Comparison of ENCODE assay signal across 16 mouse cellular contexts in the genomic region with DNA sequence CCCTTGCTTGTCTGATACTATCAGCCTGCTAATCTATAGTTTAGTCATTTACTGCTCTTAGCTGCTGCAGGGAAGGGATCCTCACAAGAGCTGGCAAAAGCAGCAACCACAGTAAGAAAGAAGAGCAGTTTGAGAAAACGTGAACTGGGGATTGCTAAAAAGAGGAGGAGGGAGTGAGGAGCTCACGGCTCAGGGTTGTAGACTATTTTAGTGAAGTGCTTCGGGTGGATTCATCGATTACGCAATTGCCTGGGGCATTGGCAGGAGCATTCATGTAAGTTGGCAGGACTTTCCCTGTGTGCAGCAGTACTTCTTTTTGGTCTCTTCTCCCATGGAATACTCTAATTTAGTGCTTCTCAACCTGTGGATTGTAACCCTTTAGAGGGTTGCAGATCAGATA.
DNase-seq lines count a peak whose midpoint lies in the region; TF ChIP-seq lines count a peak whose summit lies in the region.
"Had no signal": no experiment of that assay in that cellular context is flagged by ENCODE, and none has a peak within 500 bp of the region (broad histone marks: within the 10 kb centered on the region; RNA-seq: fewer than 3 reads in every experiment).

No protein-coding gene starts in this region.

- H3K27ac ChIP-seq in gastrocnemius, adult 2 months, result peak overlapping the region; percentile 16; the same call in 1 of the 2 replicates
- no peak overlapping the region for H3K27ac ChIP-seq in thymus, adult 2 months (ENCODE audit: control insufficient read depth, insufficient read depth, low read length)
- H3K27ac ChIP-seq: hindbrain, postnatal 0 days; left cerebral cortex, adult 2 months; limb, embryonic 12.5 days; midbrain, embryonic 12.5 days; stomach, embryonic 15.5 days had no signal

- no peak for TF ChIP-seq CTCF in gastrocnemius, adult 2 months (IDR thresholded peaks at IDR 0.05)
- no peak for TF ChIP-seq CTCF in thymus, adult 2 months (IDR thresholded peaks at IDR 0.05; ENCODE audit: borderline replicate concordance, control insufficient read depth, extremely low read depth, insufficient read depth, low read length, poor library complexity)

- intact Hi-C loops in gastrocnemius, adult 2 months (cut with DNase I), result no loop called here

- H3K4me3 ChIP-seq in gastrocnemius, adult 2 months, result no peak overlapping the region
- no peak overlapping the region for H3K4me3 ChIP-seq in thymus, adult 2 months (ENCODE audit: control insufficient read depth, insufficient read depth, low read length)
- H3K4me3 ChIP-seq: left cerebral cortex, adult 2 months; limb, embryonic 12.5 days; midbrain, embryonic 12.5 days; stomach, embryonic 15.5 days had no signal

- no peaks in the 10 kb centered on the region for H3K4me1 ChIP-seq in thymus, adult 2 months (replicated peaks; ENCODE audit: control insufficient read depth, insufficient read depth, low read length)
- H3K4me1 ChIP-seq: limb, embryonic 12.5 days; midbrain, embryonic 12.5 days; stomach, embryonic 15.5 days had no signal

- WGBS in thymus, adult 2 months, result 79% methylated on average over 5 of the region's 5 CpGs

- DNase-seq in gastrocnemius, adult 2 months, result peak; percentile 64
- DNase-seq in gastrocnemius, postnatal 10 days, result no peak
- peak; percentile 29 for DNase-seq in right cerebral cortex, adult 18-20 months
- no peak for DNase-seq in right cerebral cortex, postnatal 14 days
- peak; percentile 69 for DNase-seq in fat pad, adult 2 months (ENCODE audit: extremely low read depth, low read depth, low spot score)
- DNase-seq in cerebellum, adult 11 months, result no peak
- DNase-seq in thymus, adult 2 months, result no peak
- DNase-seq in ovary, postnatal 14 days (ENCODE audit: low spot score), result no peak
- DNase-seq: cerebellum, postnatal 36 days; kidney, adult 8-10 months; liver, postnatal 0 days had no signal

- TF ChIP-seq POLR2A in thymus, adult 2 months (IDR thresholded peaks at IDR 0.05; ENCODE audit: control insufficient read depth, extremely low read depth, insufficient read depth, low read length, poor library complexity), result no peak

- H3K27me3 ChIP-seq in thymus, adult 2 months (ENCODE audit: control insufficient read depth, insufficient read depth, low read length), result no peaks in the 10 kb centered on the region
- H3K27me3 ChIP-seq: limb, embryonic 12.5 days; midbrain, embryonic 12.5 days; stomach, embryonic 15.5 days had no signal

- no peaks in the 10 kb centered on the region for H3K36me3 ChIP-seq in thymus, adult 2 months (ENCODE audit: control insufficient read depth, insufficient read depth, low read length)
- H3K36me3 ChIP-seq: limb, embryonic 12.5 days; midbrain, embryonic 12.5 days; stomach, embryonic 15.5 days had no signal

Comparison
In these comparisons a context has a peak if more than half of its experiments do, and no peak if none do; other contexts are left out.
1. DNase-seq: peak in gastrocnemius, adult 2 months (single experiment), right cerebral cortex, adult 18-20 months (single experiment) and fat pad, adult 2 months (single experiment); none in gastrocnemius, postnatal 10 days (single experiment), right cerebral cortex, postnatal 14 days (single experiment), cerebellum, adult 11 months (single experiment), thymus, adult 2 months (single experiment) and ovary, postnatal 14 days (single experiment).